Mouse (Mus musculus) forebrain, embryonic 14.5 days (tissue): ENCODE measurements at regions not wholly inside any gene's neighbourhood (a gene's known extent, or its start where the extent isn't known, plus 50 kb on each side); places are given as distances from the start of the nearest gene placed in this dataset.

Experiments used
- ATAC-seq: fragments of 200-750 bp; cut with Nextera tagmentation; 2 replicates; pipeline ENCODE4 v1.8.0; 2017; ENCODE audit warnings: mild to moderate bottlenecking, moderate library complexity
- DNase-seq: peaks from one replicate; pipeline ENCODE4 v3.0.0-alpha.2; 2015; ENCODE audit warnings: low spot score
- H3K27ac ChIP-seq: fragments of 300-500 bp; sonication (generic); 2 replicates; pipeline ENCODE4 v1.5.1; 2014; ENCODE audit warnings: low read depth, mild to moderate bottlenecking, control low read depth, low read length, moderate library complexity
- H3K27me3 ChIP-seq: fragments of 300-500 bp; sonication (generic); replicated peaks from 2 replicates; pipeline ENCODE4 v1.6.1; 2014; ENCODE audit warnings: low read length, control low read depth, mixed read lengths; ENCODE audit not compliant: control insufficient read depth, insufficient read depth
- H3K36me3 ChIP-seq: fragments of 300-500 bp; sonication (generic); 2 replicates; pipeline ENCODE4 v1.6.1; 2014; ENCODE audit warnings: low read length, control low read depth; ENCODE audit not compliant: control insufficient read depth, insufficient read depth
- H3K4me1 ChIP-seq: fragments of 300-500 bp; sonication (generic); 2 replicates; pipeline ENCODE4 v1.6.1; 2014; ENCODE audit warnings: antibody characterized with exemption, low read length, control low read depth; ENCODE audit not compliant: control insufficient read depth, insufficient read depth
- H3K4me2 ChIP-seq: fragments of 300-500 bp; sonication (generic); 2 replicates; pipeline ENCODE4 v1.6.1; 2014; ENCODE audit warnings: mild to moderate bottlenecking, control low read depth, low read length
- H3K4me3 ChIP-seq: fragments of 300-500 bp; sonication (generic); 2 replicates; pipeline ENCODE4 v1.5.1; 2014; ENCODE audit warnings: low read depth, low read length, control low read depth
- H3K9ac ChIP-seq: fragments of 300-500 bp; sonication (generic); 2 replicates; pipeline ENCODE4 v1.6.1; 2014; ENCODE audit warnings: mild to moderate bottlenecking, low read length, control low read depth, moderate library complexity
- H3K9me3 ChIP-seq: fragments of 300-500 bp; sonication (generic); replicated peaks from 2 replicates; pipeline ENCODE4 v1.6.1; 2016; ENCODE audit warnings: low read length, control low read depth, mixed read lengths; ENCODE audit not compliant: control insufficient read depth
- WGBS: fragments of 180-500 bp; shearing (Covaris S2); extraction: QIAGEN DNeasy Blood & Tissue Kit; methylation state at CpG from one replicate; pipeline ENCODE4 v1.1.7; 2014; 5-methylcytosine and 5-hydroxymethylcytosine counted together

- 77% methylated on average over 10 of the region's 10 CpGs for WGBS
- ATAC-seq = no peak
These were observed 63.9 kb upstream of the Sv2b start for GRCm38 (mm10) chr7:75372892-75373444.

DNA sequence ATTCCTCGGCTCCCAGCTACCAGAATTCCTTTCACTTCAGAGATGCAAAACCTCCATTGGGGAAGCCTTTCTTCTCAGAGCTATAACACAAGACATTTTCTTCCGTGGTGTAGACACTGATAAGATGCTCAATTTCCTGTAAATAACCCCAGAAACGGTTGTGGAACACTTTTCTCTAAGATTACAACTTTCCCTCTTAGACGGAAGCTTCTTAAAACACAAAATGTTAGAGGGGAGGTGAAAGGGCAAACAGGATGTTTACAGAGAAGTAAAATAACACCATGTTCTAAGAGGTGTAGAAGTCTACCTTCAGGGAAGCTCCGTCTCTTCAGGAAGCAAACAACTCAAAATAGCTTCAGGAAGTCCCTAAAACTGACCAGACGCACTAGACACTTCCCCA, 65.4 kb upstream of the Sv2b start:
- Histone ChIP-seq H3K36me3 (no peaks in the 10 kb centered on the region), H3K4me1 (no peaks in the 10 kb centered on the region), H3K4me3 (no peak overlapping the region), H3K27me3 (no peaks in the 10 kb centered on the region), H3K27ac (no peak overlapping the region), H3K4me2 (no peak overlapping the region), H3K9ac (no peak overlapping the region), H3K9me3 (no peaks in the 10 kb centered on the region)
- WGBS = 88% methylated on average over 6 of the region's 6 CpGs
- ATAC-seq (no peak), DNase-seq (no peak)

More at GRCm38 (mm10) chr7:75372892-75373444, 63.9 kb upstream of the Sv2b start:
- H3K4me1 ChIP-seq = no peaks in the 10 kb centered on the region
- DNase-seq = peak; percentile 13
- no peaks in the 10 kb centered on the region for H3K36me3 ChIP-seq
- no peak overlapping the region for H3K9ac ChIP-seq
- no peak overlapping the region for H3K27ac ChIP-seq
- H3K27me3 ChIP-seq = no peaks in the 10 kb centered on the region
- H3K4me3 ChIP-seq = no peak overlapping the region
- no peaks in the 10 kb centered on the region for H3K9me3 ChIP-seq
- H3K4me2 ChIP-seq = no peak overlapping the region

- Histone ChIP-seq H3K9me3 (no peaks in the 10 kb centered on the region), H3K4me2 (no peak overlapping the region), H3K9ac (no peak overlapping the region), H3K4me1 (no peaks in the 10 kb centered on the region), H3K36me3 (no peaks in the 10 kb centered on the region), H3K4me3 (no peak overlapping the region), H3K27me3 (no peaks in the 10 kb centered on the region), H3K27ac (no peak overlapping the region)
- WGBS = 77% methylated on average over 3 of the region's 3 CpGs
- ATAC-seq (no peak), DNase-seq (no peak)
These were observed 70.5 kb upstream of the Sv2b start for GRCm38 (mm10) chr7:75379595-75379994.

DNA sequence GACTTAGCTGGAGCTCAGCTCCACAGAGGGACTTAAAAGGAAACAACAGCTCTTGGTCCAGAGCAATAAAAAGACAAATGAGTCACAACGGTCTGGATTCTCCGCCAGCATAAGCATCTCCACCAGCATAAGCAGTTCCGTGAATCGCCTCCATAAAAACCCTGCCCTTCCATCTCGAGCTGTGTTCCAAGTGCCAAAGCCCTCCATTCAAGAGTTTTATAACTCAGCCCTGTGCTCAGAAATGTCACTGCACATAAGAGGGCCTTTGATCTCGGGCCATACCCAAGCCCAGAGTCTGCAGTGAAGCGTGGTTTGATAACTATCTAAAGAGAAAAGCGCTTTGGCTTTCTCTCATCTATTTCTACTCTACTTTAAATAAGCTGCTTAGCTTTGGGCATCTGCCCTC, 70.8 kb upstream of the Akap13 start:
- WGBS = 55% methylated on average over 8 of the region's 8 CpGs
- Histone ChIP-seq H3K4me3 (no peak overlapping the region), H3K36me3 (no peaks in the 10 kb centered on the region), H3K4me2 (no peak overlapping the region), H3K9me3 (no peaks in the 10 kb centered on the region), H3K27me3 (no peaks in the 10 kb centered on the region), H3K4me1 (no peaks in the 10 kb centered on the region), H3K27ac (no peak overlapping the region), H3K9ac (no peak overlapping the region)
- DNase-seq (no peak), ATAC-seq (no peak)

GRCm38 (mm10) chr7:75387033-75387432, 68.3 kb upstream of the Akap13 start:
- ATAC-seq = no peak
- H3K4me1 ChIP-seq = no peaks in the 10 kb centered on the region
- no peaks in the 10 kb centered on the region for H3K27me3 ChIP-seq
- no peak overlapping the region for H3K4me3 ChIP-seq
- no peak overlapping the region for H3K27ac ChIP-seq
- no peak overlapping the region for H3K4me2 ChIP-seq
- H3K9me3 ChIP-seq = no peaks in the 10 kb centered on the region
- WGBS = 79% methylated on average over 1 of the region's 1 CpGs
- H3K9ac ChIP-seq = no peak overlapping the region
- H3K36me3 ChIP-seq = no peaks in the 10 kb centered on the region
- no peak for DNase-seq

DNA sequence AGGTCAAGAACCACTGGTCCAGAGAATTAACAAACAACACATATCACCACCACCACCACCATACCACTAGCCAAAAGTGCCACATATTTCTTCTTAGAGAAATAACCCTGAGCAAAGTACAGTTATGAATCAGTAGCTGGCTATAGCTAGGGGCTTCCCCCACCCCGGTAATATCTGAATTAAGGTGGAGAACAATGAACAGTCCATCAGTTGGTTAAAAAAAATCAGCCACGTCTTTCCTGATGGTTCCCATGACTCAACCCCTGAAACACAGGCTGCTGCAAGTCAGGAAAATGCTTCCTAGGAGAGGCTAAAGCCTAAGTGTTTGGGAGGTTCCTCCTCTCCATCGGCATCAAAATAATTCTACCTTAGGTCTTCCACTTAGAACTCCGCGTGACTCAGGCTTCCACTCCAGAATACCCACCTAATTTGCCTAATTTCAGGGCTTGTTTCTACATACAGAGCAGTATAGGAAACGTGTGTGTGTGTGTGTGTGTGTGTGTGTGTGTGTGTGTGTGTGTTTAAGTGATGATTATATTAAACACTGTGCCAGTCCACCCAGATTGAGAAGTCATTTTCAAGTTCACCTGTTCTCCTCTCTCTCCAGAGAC, 67.4 kb upstream of the Akap13 start:
- WGBS = 78% methylated on average over 6 of the region's 6 CpGs
- H3K4me1 ChIP-seq = no peaks in the 10 kb centered on the region
- H3K27me3 ChIP-seq = no peaks in the 10 kb centered on the region
- no peak for ATAC-seq
- no peak overlapping the region for H3K4me3 ChIP-seq
- no peak overlapping the region for H3K9ac ChIP-seq
- no peak overlapping the region for H3K27ac ChIP-seq
- no peak for DNase-seq
- no peaks in the 10 kb centered on the region for H3K36me3 ChIP-seq
- H3K9me3 ChIP-seq = no peaks in the 10 kb centered on the region
- H3K4me2 ChIP-seq = no peak overlapping the region

- H3K27ac ChIP-seq = no peak overlapping the region
- H3K4me2 ChIP-seq = no peak overlapping the region
- WGBS = 86% methylated on average over 3 of the region's 3 CpGs
- no peak overlapping the region for H3K9ac ChIP-seq
- no peaks in the 10 kb centered on the region for H3K36me3 ChIP-seq
- H3K9me3 ChIP-seq = no peaks in the 10 kb centered on the region
- H3K27me3 ChIP-seq = no peaks in the 10 kb centered on the region
- DNase-seq (peak; percentile 55), ATAC-seq (no peak)
- H3K4me1 ChIP-seq = no peaks in the 10 kb centered on the region
- no peak overlapping the region for H3K4me3 ChIP-seq
These were observed 65.2 kb upstream of the Akap13 start for GRCm38 (mm10) chr7:75390162-75390561.

- no peaks in the 10 kb centered on the region for H3K27me3 ChIP-seq
- H3K9me3 ChIP-seq = no peaks in the 10 kb centered on the region
- no peaks in the 10 kb centered on the region for H3K4me1 ChIP-seq
- no peaks in the 10 kb centered on the region for H3K36me3 ChIP-seq
- no peak overlapping the region for H3K9ac ChIP-seq
- no peak overlapping the region for H3K27ac ChIP-seq
- WGBS = 93% methylated on average over 3 of the region's 3 CpGs
- ATAC-seq (no peak), DNase-seq (no peak)
- no peak overlapping the region for H3K4me3 ChIP-seq
- no peak overlapping the region for H3K4me2 ChIP-seq
These were observed 62.6 kb upstream of the Akap13 start for GRCm38 (mm10) chr7:75392783-75393182.

GRCm38 (mm10) chr7:75393466-75393865, 61.9 kb upstream of the Akap13 start:
- Histone ChIP-seq H3K27me3 (no peaks in the 10 kb centered on the region), H3K4me2 (no peak overlapping the region), H3K27ac (no peak overlapping the region), H3K4me3 (no peak overlapping the region), H3K9ac (no peak overlapping the region), H3K4me1 (no peaks in the 10 kb centered on the region), H3K36me3 (no peaks in the 10 kb centered on the region), H3K9me3 (no peaks in the 10 kb centered on the region)
- DNase-seq (no peak), ATAC-seq (no peak)
- 84% methylated on average over 2 of the region's 2 CpGs for WGBS
